Mouse (Mus musculus): ENCODE measurements at regions not wholly inside any gene's neighbourhood (a gene's known extent, or its start where the extent isn't known, plus 50 kb on each side); places are given as distances from the start of the nearest gene placed in this dataset.

GRCm38 (mm10) chr4:154782291-154782690 lies 55.0 kb upstream of the Ttc34 start:
- DNase-seq (ENCODE audit: low spot score in 2 of 2), result no peak

GRCm38 (mm10) chr4:154785282-154785987 lies 51.8 kb upstream of the Ttc34 start:
- DNase-seq (ENCODE audit: low spot score in 2 of 2), result no peak

DNA sequence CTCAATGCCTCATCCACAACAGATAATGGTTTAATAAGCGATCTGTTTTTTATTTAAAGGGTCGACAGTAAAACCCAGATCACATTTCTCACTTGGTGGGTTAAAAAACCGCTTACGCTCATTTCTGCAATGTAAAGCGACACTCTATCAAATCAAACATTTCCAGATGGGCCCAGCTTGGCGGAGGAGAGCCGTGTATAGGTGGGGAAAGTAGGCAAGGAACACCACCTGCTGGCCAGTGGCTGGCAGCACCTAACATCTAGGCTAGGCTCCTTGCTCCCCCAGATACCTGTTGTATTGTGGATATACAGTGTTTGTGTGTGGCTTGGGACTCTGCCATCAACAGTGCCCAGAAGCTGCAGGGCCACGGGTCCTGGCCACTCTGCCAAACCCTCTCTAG lies 50.1 kb upstream of the Ttc34 start:
- no peak for DNase-seq (ENCODE audit: low spot score in 2 of 2)

All from right cerebral cortex, postnatal 36 days (tissue).